Mouse (Mus musculus) neural tube, embryonic 14.5 days (tissue): ENCODE measurements around the gene Sgpp2. TPM values are rescaled to one million over a fixed set of nuclear protein-coding genes. Genes with fewer than 3 reads are reported as not detected.

Source experiments
- ATAC-seq: fragments of 200-750 bp; cut with Nextera tagmentation; 2 replicates; pipeline ENCODE4 v1.8.0; 2017; ENCODE audit warnings: low read depth, mild to moderate bottlenecking, moderate TSS enrichment, moderate library complexity
- H3K27ac ChIP-seq: fragments of 300-500 bp; sonication (generic); 2 replicates; pipeline ENCODE4 v1.5.1; 2014; ENCODE audit warnings: low read depth, mild to moderate bottlenecking, control low read depth, low read length, moderate library complexity, mixed read lengths
- H3K27me3 ChIP-seq: fragments of 300-500 bp; sonication (generic); 2 replicates; pipeline ENCODE4 v1.6.1; 2014; ENCODE audit warnings: low read length; ENCODE audit not compliant: control insufficient read depth, insufficient read depth
- H3K36me3 ChIP-seq: fragments of 300-500 bp; sonication (generic); 2 replicates; pipeline ENCODE4 v1.6.1; 2014; ENCODE audit warnings: low read length, mixed read lengths; ENCODE audit not compliant: control insufficient read depth, insufficient read depth
- H3K4me1 ChIP-seq: fragments of 300-500 bp; sonication (generic); 2 replicates; pipeline ENCODE4 v1.6.1; 2014; ENCODE audit warnings: low read length; ENCODE audit not compliant: control insufficient read depth, insufficient read depth
- H3K4me2 ChIP-seq: fragments of 300-500 bp; sonication (generic); 2 replicates; pipeline ENCODE4 v1.6.1; 2014; ENCODE audit warnings: mild to moderate bottlenecking, low read depth, low read length, control low read depth
- H3K4me3 ChIP-seq: fragments of 300-500 bp; sonication (generic); 2 replicates; pipeline ENCODE4 v1.5.1; 2014; ENCODE audit warnings: low read depth, low read length, control low read depth, mixed read lengths
- H3K9ac ChIP-seq: fragments of 300-500 bp; sonication (generic); replicated peaks from 2 replicates; pipeline ENCODE4 v1.6.1; 2014; ENCODE audit warnings: low read depth, mild to moderate bottlenecking, control low read depth, low read length, mixed read lengths
- H3K9me3 ChIP-seq: fragments of 300-500 bp; sonication (generic); 2 replicates; pipeline ENCODE4 v1.6.1; 2016; ENCODE audit warnings: low read length; ENCODE audit not compliant: control insufficient read depth
- WGBS: fragments of 180-500 bp; shearing (Covaris S2); extraction: QIAGEN DNeasy Blood & Tissue Kit; methylation state at CpG from one replicate; pipeline ENCODE4 v1.1.7; 2014; 5-methylcytosine and 5-hydroxymethylcytosine counted together
- polyA plus RNA-seq: library from polyadenylated mRNA; unstranded; fragments of >200 nt; fragmentation: Nextera tagmentation; extraction: Ambion mirVana; gene quantifications from 2 replicates; pipeline ENCODE4 v1.2.1, GENCODE M21; 2014

The Sgpp2 gene
- polyA plus RNA-seq, 1 experiment from 2014 or later, result 1.6 TPM

DNA sequence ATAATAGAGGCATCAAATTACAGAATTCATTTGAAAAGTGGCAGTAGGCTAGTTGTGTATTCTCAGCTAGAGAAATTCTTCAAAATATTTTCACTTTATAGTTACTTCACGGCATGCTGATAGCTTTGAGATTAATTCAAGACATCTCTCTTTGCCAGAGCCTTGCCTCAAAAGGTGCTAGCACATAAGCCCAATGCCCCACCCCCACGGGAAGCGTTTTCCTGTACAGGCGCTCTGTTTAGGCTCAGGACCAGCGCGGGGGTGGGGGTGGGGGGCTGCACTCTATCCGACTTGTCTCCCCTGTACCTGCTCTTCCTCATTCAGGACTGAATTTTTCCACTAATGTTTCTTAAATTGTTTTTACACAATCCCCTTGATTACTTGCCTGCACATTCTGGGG is 1.3 kb downstream of the Sgpp2 start:
- H3K4me2 ChIP-seq, result peak overlapping the region; percentile 94
- no peaks in the 10 kb centered on the region for H3K36me3 ChIP-seq
- no peaks in the 10 kb centered on the region for H3K9me3 ChIP-seq
- H3K27ac ChIP-seq, result no peak overlapping the region
- WGBS, result 2% methylated on average over 7 of the region's 7 CpGs
- H3K27me3 ChIP-seq, result peaks cover 17% of the 10 kb centered on the region
- ATAC-seq, result no peak
- no peak overlapping the region for H3K9ac ChIP-seq
- peak overlapping the region; percentile 42; the same call in 1 of the 2 replicates for H3K4me3 ChIP-seq
- peaks cover 13% of the 10 kb centered on the region; the same call in 1 of the 2 replicates for H3K4me1 ChIP-seq

DNA sequence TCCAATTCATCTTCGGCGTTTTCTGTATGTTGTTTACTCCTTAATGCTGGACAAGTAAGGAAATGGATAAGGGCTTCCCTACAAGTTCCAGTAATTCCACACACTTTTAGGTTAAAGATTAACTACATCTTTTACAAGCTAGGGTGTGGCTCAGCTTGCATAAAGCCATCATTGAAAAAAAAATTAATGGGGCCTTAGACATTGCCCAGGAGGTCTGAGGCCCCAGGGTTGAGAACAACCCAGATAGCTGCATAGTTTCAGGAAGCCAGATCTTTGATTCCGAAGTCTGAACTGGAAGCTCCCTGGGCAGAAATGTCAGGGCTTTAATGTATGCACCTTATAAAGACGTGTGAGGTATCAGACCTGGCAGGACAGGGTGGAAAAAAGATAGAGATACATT is 2.8 kb downstream of the Sgpp2 start:
- Histone ChIP-seq H3K4me1 (peaks cover 13% of the 10 kb centered on the region; the same call in 1 of the 2 replicates), H3K27ac (no peak overlapping the region), H3K9me3 (no peaks in the 10 kb centered on the region), H3K4me3 (no peak overlapping the region), H3K27me3 (peaks cover 16% of the 10 kb centered on the region), H3K4me2 (no peak overlapping the region), H3K36me3 (no peaks in the 10 kb centered on the region), H3K9ac (no peak overlapping the region)
- 70% methylated on average over 4 of the region's 4 CpGs for WGBS
- ATAC-seq, result no peak

GRCm38 (mm10) chr1:78313961-78314360 is 3.8 kb downstream of the Sgpp2 start:
- Histone ChIP-seq H3K4me1 (peaks cover 13% of the 10 kb centered on the region; the same call in 1 of the 2 replicates), H3K27me3 (peaks cover 13% of the 10 kb centered on the region), H3K36me3 (no peaks in the 10 kb centered on the region), H3K9me3 (no peaks in the 10 kb centered on the region), H3K4me2 (no peak overlapping the region), H3K4me3 (no peak overlapping the region), H3K27ac (no peak overlapping the region), H3K9ac (no peak overlapping the region)
- ATAC-seq, result no peak
- 87% methylated on average over 4 of the region's 4 CpGs for WGBS

DNA sequence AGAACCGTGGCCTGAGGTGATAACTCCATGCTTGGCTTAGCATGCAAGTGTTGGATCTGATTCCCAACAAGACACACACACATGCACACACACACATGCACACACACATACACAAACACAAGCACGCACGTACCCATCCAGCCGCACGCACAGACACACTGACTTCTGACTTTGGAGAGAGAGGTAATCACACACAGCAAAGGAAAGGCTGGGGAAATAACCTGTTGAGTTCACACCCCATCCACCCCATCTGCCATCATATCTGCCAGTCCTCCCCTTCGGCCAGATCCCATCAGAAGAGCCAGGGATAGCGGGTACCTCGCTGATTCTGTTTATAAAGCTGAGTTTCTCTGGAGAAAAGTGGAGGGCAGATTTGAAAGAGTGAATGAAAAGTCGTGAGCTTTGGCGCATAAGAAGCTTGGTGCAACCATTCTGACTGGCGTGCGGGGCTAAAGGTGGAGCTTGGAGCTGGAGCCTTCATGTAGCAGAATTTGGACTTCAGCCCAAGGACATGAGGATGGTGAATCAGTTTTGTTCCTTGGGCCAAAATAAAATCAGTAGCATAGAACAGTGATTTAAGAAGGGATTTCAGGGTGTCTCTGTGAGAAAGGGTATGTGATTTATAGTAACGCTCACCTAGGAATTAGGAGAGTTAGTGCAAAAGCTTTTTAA is 8.1 kb downstream of the Sgpp2 start:
- Histone ChIP-seq H3K27ac (no peak overlapping the region), H3K27me3 (no peaks in the 10 kb centered on the region), H3K4me2 (no peak overlapping the region), H3K4me3 (no peak overlapping the region), H3K9me3 (no peaks in the 10 kb centered on the region), H3K9ac (no peak overlapping the region), H3K4me1 (no peaks in the 10 kb centered on the region), H3K36me3 (no peaks in the 10 kb centered on the region)
- WGBS, result 87% methylated on average over 13 of the region's 13 CpGs
- ATAC-seq, result no peak

- no peaks in the 10 kb centered on the region for H3K9me3 ChIP-seq
- H3K4me2 ChIP-seq, result no peak overlapping the region
- H3K4me1 ChIP-seq, result no peaks in the 10 kb centered on the region
- H3K9ac ChIP-seq, result no peak overlapping the region
- no peak for ATAC-seq
- H3K27me3 ChIP-seq, result no peaks in the 10 kb centered on the region
- H3K36me3 ChIP-seq, result no peaks in the 10 kb centered on the region
- no peak overlapping the region for H3K4me3 ChIP-seq
- no peak overlapping the region for H3K27ac ChIP-seq
- 91% methylated on average over 3 of the region's 3 CpGs for whole genome bisulfite sequencing
These were observed 10.1 kb downstream of the Sgpp2 start for GRCm38 (mm10) chr1:78320291-78320690.

- Histone ChIP-seq H3K27ac (no peak overlapping the region), H3K4me3 (no peak overlapping the region), H3K9ac (no peak overlapping the region), H3K4me2 (no peak overlapping the region), H3K27me3 (no peaks in the 10 kb centered on the region), H3K4me1 (no peaks in the 10 kb centered on the region), H3K9me3 (no peaks in the 10 kb centered on the region), H3K36me3 (no peaks in the 10 kb centered on the region)
- ATAC-seq, result no peak
- 49% methylated on average over 7 of the region's 7 CpGs for WGBS
These were observed 12.1 kb downstream of the Sgpp2 start for GRCm38 (mm10) chr1:78322098-78322778.

DNA sequence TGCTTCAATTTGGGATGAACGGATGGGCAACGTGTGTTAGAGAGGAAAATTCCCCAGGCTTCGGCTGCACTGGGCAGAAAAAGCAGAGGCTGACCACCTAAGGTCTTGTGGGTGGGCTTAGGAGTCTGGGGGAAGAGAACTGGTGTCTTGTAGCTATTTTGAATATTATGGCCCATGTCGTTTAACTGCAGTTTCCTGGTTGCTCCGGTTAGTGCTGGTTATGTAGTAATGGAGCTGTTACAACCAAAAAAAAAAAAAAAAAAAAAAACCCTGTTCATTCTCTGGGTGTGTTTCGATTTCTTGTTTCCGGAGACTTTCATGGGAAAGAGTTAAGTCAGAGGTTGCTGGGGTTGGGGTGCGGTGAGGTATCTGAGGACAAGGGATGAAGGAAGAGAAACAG is 12.7 kb downstream of the Sgpp2 start:
- no peak for ATAC-seq
- Histone ChIP-seq H3K4me3 (no peak overlapping the region), H3K27ac (no peak overlapping the region), H3K9me3 (no peaks in the 10 kb centered on the region), H3K9ac (no peak overlapping the region), H3K4me2 (no peak overlapping the region), H3K36me3 (no peaks in the 10 kb centered on the region), H3K4me1 (no peaks in the 10 kb centered on the region), H3K27me3 (no peaks in the 10 kb centered on the region)
- WGBS, result 55% methylated on average over 8 of the region's 8 CpGs

- no peak overlapping the region for H3K4me3 ChIP-seq
- no peak overlapping the region for H3K27ac ChIP-seq
- H3K27me3 ChIP-seq, result no peaks in the 10 kb centered on the region
- no peak for ATAC-seq
- no peaks in the 10 kb centered on the region for H3K36me3 ChIP-seq
- no peak overlapping the region for H3K4me2 ChIP-seq
- no peak overlapping the region for H3K9ac ChIP-seq
- no peaks in the 10 kb centered on the region for H3K4me1 ChIP-seq
- 92% methylated on average over 6 of the region's 6 CpGs for WGBS
- no peaks in the 10 kb centered on the region for H3K9me3 ChIP-seq
These were observed 13.9 kb downstream of the Sgpp2 start for GRCm38 (mm10) chr1:78324044-78324443.

DNA sequence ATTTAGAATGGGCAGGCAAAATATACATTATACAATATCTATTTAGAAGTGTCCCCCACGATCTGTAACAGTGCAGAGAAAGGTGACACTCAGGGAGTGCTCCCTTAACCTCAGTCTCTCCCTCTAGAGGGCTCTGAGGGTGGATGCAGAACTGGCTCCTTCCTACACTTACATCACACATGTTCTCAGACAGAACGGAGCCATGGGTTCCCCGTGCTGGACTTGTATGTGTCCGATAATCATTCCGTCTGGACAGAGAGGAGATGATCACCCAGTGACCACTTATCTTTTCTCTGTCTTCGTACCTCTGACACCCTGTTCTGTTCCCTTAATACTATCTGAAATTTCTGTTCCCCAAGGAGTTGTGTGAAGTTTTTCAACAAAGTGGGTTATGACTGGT is 15.7 kb downstream of the Sgpp2 start:
- no peak overlapping the region for H3K9ac ChIP-seq
- H3K4me2 ChIP-seq, result no peak overlapping the region
- no peaks in the 10 kb centered on the region for H3K27me3 ChIP-seq
- H3K4me1 ChIP-seq, result no peaks in the 10 kb centered on the region
- ATAC-seq, result no peak
- H3K36me3 ChIP-seq, result no peaks in the 10 kb centered on the region
- H3K27ac ChIP-seq, result no peak overlapping the region
- no peak overlapping the region for H3K4me3 ChIP-seq
- H3K9me3 ChIP-seq, result no peaks in the 10 kb centered on the region
- 79% methylated on average over 6 of the region's 6 CpGs for WGBS
